Mouse (Mus musculus) R1 (cell line): Measurements from ENCODE around the gene Heca.
"Not testable (repeated sequence)": the region's sequence is repeated elsewhere in the genome, so short reads cannot be mapped to it uniquely, and the experiment has no call there.

Source experiments
- DNase-seq: peaks from one replicate; pipeline ENCODE4 v3.0.0-alpha.2; 2018; ENCODE audit warnings: low read depth, low spot score

Gene Heca

DNA sequence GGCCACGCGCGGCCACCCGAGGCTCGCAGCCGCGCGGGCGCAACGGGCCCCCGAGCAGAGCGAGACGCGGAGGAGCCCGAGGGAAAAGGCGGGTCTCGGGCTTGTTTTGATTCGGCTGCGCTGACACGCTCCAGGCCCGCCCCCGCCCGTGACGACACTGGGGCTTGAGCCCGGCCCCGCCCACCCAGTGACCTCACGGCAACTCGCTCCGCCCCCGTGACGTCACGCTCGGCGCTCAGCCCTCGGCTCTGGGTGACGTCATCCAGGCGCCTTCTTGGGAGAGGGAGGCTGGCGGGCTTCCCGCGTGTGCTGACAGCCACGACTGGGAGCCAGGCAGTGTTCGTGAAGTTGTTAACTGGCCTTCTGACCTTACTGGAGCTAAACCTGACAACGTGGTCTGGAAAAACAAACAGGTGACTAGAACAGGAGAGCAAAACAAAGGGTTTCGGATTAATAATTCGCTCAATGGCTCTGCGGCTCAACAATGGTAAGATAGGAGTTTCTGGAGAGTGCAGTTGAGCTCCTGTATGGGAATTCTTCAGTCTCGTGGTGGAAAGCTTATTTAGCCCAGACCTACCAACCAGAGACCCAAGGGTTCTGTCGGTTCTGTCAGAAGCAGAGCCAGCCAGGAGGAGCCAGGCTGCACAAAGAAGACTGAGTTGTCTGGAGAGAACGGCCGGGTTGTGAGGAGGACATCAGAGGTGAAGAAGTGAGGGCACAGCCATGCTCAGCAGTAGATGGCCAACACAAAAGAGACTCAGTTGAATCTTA, at the start of gene Heca:
Gene Heca (minus strand): TSS at position 108 of the 771 bp plus-strand sequence.
- peak; percentile 90 for DNase-seq

DNA sequence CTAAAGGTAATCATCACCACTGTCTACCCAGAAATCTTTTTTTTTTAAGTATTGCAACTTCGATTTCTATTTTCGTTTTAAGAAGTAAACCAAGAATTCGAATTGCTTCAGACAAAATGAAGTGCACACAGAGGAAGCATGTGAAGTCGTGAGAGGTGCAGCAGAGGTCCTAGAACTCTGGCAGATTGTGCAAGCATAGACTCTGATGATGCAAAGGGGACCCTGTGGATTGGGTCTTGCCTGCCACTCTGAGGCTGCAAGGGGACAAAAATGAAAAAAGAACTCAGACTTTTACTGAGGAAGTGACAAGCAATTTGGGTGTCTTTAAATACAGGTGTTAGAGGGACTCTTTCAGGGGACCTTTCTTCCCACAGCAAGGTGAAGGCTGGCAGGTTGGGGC, 42.7 kb upstream of the Heca start:
- DNase-seq, result no peak

GRCm38 (mm10) chr10:17989136-17989535, 41.3 kb upstream of the Heca start:
- DNase-seq, result no peak

DNA sequence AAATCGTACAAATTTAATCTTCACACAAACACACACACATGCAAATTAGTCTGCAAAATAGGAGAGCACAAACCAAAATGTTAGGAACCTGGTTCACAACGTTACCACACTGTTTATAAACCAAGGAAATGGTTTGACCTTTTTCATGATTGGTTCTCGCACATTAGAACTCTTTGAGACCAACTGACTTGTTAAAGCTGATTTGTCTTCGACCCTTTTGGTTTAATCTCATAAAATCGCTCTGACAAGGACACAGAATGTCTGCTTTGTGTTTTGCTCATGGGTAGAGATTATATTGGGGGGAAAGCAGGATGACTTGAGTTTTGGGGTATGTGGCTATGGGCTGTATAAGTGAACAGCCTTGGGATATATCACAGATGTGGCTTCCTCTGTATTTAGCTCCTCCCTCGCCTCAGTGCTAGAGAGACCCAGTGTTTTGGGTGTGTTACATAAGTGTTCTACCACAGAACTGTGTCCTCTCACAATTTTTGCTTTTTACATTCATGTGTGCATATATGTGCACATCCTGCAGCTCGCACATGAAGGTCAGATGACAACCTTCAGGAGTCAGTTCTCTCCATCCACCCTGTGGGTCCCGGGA, 40.1 kb upstream of the Heca start:
- no peak for DNase-seq

DNA sequence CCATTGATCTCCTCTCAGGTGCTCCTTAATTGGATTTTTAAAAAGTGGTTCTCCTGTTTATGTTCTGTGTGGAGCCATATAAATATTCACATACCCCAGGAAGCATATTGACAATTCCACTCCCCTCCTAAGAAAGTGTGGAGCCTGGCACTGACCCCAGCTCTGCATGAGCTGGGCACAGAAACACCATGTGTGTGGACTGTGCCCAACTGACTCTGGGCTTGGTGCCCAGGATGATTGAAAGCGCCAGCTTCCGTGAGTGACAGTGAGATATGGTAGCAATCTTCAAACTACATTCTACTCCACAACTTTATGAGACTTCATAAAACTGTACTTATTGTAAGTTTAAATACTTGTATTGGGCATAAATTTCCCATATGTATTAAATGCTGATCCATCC, 35.4 kb upstream of the Heca start:
- no peak for DNase-seq

GRCm38 (mm10) chr10:17966090-17966489, 18.2 kb upstream of the Heca start:
- no peak for DNase-seq

GRCm38 (mm10) chr10:17950761-17951160, 2.9 kb upstream of the Heca start:
- no peak for DNase-seq

- peak; percentile 59 for DNase-seq
These were observed 526 bp downstream of the Heca start for GRCm38 (mm10) chr10:17947175-17947906.

GRCm38 (mm10) chr10:17946799-17947174, 1.1 kb downstream of the Heca start:
- not testable (repeated sequence) for DNase-seq

- DNase-seq, result no peak
These were observed 1.8 kb downstream of the Heca start for GRCm38 (mm10) chr10:17946046-17946445.

GRCm38 (mm10) chr10:17933622-17934021, 14.2 kb downstream of the Heca start:
- no peak for DNase-seq

DNA sequence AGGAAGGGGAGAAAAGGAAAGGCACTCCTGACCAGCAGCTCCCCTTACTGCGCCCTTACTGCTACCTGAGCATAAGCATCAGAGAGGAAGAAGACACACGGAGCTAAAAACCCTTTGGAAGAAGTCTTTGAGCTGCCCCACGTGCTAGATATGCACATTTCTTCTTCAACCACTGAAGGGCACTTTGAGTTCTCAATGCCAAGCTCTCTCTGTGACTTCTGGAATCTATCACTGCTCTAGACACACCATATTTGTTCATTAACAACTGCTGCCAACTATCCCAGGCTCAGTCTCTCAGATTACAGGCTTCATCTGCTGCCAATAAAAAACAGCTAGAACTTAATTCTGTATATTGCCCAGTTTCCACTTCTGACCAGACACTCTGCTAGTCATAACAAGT, 15.7 kb downstream of the Heca start:
- DNase-seq, result no peak

DNA sequence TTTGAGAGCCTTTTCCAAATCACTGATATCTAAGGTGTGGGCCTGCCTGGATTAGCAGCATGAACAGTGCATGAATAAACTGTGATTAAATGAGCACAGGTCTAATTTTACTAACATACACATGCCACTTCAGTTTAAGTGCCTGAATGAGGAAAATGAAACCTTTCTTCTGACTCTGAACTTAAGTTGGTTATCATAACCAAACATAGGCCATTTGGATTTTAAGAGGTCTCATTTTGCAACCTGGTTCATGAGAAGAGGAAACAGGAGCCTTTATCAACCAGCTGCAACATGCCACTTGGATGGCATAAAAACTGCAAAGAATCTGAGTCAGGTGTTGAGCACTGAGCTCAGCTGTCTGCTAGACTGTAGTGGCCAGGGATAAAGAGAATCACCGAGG, 16.7 kb downstream of the Heca start:
- no peak for DNase-seq

DNA sequence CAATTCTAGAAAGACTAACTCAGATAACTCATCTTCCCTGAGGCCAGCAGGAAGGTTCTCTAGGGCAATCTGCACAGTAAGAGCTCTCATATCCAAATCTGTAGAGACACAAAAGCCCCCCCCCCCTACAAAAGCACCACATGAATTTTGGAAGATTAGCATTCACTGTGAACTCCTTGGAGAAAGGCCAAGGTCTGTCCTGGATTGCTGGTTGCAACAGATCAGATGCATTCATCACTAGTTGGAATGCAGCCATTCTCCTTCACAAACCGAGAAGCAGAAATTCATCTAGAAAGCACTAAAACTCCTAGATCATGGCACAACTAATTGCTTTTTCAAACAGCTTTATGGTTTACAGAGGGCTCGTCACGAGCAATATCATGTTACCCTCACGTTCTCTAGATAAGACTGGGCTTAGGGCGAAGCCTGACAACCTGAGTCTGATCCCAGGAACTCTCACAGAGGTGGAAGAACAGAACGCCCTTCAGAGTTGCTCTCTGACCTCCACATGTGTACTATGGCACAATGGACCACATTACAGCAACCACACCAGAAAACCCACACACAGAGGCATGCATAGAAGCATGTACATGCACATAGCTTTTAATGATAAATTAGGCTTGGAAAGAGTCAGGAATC, 17.3 kb downstream of the Heca start:
- DNase-seq, result no peak

DNA sequence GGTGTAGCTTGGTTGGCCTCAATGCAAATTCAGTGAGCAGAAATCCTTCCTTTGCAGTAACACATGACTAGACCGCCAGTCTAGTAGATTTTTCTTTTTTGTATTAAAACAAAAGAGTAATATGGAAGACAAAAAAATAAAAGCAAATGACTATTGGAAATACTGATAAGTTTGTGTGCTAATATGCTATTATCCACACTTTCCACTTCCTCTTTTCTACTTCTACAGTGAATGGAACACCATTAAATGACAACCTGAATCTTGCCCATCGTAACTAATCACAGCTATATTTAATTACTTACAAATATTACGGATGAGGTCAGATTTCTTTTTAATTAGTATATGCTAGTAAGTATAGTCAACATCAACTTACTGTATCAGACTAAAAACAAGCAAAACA, 22.7 kb downstream of the Heca start:
- no peak for DNase-seq

GRCm38 (mm10) chr10:17924166-17924565, 23.7 kb downstream of the Heca start:
- DNase-seq, result no peak

DNA sequence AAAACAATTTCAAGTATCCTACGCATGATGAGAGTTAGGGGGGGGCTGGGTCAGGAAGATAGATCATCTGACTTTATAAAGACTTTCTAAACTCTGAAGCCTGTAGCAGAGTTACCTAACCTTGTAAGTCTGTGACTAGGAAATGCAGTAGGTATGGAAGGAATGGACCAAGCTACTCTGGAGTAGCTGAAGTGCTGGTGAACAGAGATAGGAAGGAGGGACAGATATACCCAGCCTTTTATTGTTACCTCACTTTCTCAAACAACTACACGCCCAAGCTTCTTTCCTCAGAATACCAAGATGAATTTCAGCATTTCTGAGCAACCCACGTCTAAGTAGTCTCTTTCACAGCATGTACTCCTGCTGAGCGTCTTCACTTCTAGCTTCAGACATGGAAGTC, 26.5 kb downstream of the Heca start:
- DNase-seq, result no peak

- DNase-seq, result no peak
These were observed 27.9 kb downstream of the Heca start for GRCm38 (mm10) chr10:17919971-17920370.

- DNase-seq, result no peak
These were observed 28.8 kb downstream of the Heca start for GRCm38 (mm10) chr10:17919032-17919431.

DNA sequence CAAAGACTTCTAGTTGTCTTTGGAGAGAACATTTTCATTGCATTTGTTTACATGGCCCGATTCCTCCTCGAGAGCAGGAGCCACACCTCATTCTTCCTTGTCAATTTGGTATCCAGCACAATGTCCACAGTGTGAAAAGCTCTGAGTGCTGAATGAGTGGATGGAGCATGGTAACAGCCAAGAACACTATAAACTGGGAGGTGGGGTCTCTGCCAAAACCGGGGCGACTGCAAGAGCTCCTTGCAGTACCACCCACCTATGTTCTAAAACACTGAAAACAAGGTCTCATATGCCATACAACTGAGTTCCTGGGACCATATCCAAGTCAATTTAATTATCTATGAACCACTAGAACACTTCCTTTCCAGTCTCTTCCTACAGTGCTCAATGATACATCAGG, 39.1 kb downstream of the Heca start:
- DNase-seq, result no peak

DNA sequence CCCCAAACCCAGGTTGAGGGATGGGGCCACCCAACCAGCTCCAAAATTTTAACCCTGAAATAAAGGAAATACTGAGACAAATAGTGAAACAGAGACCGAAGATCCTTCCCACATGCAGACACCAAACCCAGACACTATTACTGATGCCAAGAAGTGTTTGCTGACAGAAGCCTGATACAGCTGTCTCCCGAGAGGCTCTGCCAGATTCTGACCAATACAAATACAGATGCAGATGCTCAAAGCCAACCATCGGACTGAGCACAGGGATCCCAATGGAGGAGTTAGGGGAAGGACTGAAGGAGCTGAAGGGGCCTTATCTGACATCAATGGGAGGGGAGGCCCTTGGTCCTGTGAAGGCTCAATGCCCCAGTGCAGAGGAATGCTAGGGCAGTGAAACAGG, 41.5 kb downstream of the Heca start:
- DNase-seq, result not testable (repeated sequence)

DNA sequence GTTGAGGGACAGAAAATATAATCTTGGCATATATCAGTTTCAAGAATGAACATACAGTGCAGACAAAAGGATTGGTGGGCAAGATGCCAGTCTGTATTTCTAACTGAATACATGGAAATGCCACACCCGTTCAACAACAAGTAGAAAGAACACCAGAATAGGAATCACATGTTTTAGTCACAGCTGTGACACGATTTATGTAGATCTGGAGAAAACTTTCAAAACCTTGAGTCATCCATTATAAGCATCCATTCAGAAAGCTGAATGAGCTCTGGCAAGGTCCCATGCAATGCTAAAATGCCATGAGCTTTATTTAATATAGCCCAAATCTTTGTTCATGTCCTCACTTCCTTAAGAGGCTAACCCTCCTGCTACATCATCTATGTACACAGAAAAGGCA, 44.4 kb downstream of the Heca start:
- no peak for DNase-seq
